Mouse (Mus musculus): ENCODE measurements around the gene Ccdc155.

- TF ChIP-seq CTCF (conservative IDR thresholded peaks at IDR 0.05; ENCODE audit: insufficient read depth, insufficient read length, low read depth, low read length) (no peak), POLR2A (IDR thresholded peaks at IDR 0.05; ENCODE audit: low read depth, low read length) (no peak)
Observed at GRCm38 (mm10) chr7:45191803-45192363, 12.8 kb downstream of the Ccdc155 start.
